Mouse (Mus musculus) ES-Bruce4 (cell line): Measurements from ENCODE around the gene Syvn1. TPM values are rescaled to one million over a fixed set of nuclear protein-coding genes. Genes with fewer than 3 reads are reported as not detected.
A peak's percentile ranks its signal among the peaks of the same experiment; 100 is the strongest.

Experiments
- H3K27ac ChIP-seq: 2 replicates; pipeline ENCODE4 v1.5.1; 2012; ENCODE audit warnings: low read length, inconsistent platforms; ENCODE audit not compliant: insufficient read depth
- H3K27me3 ChIP-seq: 2 replicates; pipeline ENCODE4 v1.6.1; 2012; ENCODE audit warnings: mild to moderate bottlenecking, low read length, inconsistent platforms; ENCODE audit not compliant: control insufficient read depth, poor library complexity, insufficient read depth, severe bottlenecking
- H3K36me3 ChIP-seq: 2 replicates; pipeline ENCODE4 v1.6.1; 2012; ENCODE audit warnings: inconsistent platforms, mild to moderate bottlenecking, low read length, moderate library complexity; ENCODE audit not compliant: control insufficient read depth, poor library complexity, insufficient read depth, severe bottlenecking
- H3K4me1 ChIP-seq: one replicate; pipeline ENCODE4 v1.8.1; 2011; ENCODE audit warnings: low read length; ENCODE audit not compliant: control insufficient read depth, insufficient read depth
- H3K4me3 ChIP-seq: 2 replicates; pipeline ENCODE4 v1.5.1; 2011; ENCODE audit warnings: low read depth, mild to moderate bottlenecking, low read length
- H3K9ac ChIP-seq: 2 replicates; pipeline ENCODE4 v1.6.1; 2012; ENCODE audit warnings: low read depth, mild to moderate bottlenecking, inconsistent platforms; ENCODE audit not compliant: poor library complexity, severe bottlenecking
- H3K9me3 ChIP-seq: replicated peaks from 2 replicates; pipeline ENCODE4 v1.6.1; 2012; ENCODE audit warnings: mild to moderate bottlenecking, low read length, inconsistent platforms; ENCODE audit not compliant: control insufficient read depth, poor library complexity, insufficient read depth, severe bottlenecking
- CTCF ChIP-seq: IDR thresholded peaks from one replicate; pipeline ENCODE4 v1.8.1; 2011; ENCODE audit warnings: low read depth, low read length
- EP300 ChIP-seq: IDR thresholded peaks from 2 replicates; pipeline ENCODE4 v1.6.1; 2011; ENCODE audit warnings: low read depth, low read length; ENCODE audit not compliant: insufficient read depth
- POLR2A ChIP-seq: IDR thresholded peaks from one replicate; pipeline ENCODE4 v1.8.1; 2011; ENCODE audit warnings: low read length; ENCODE audit not compliant: insufficient read depth
- polyA plus RNA-seq: library from polyadenylated mRNA; stranded (reverse); fragments of >200 nt; gene quantifications from 2 replicates; pipeline ENCODE4 v1.2.4, GENCODE M21; 2011; ENCODE audit warnings: low read depth; ENCODE audit not compliant: missing spikeins, insufficient read depth, insufficient read length

The Syvn1 gene
- polyA plus RNA-seq, 1 experiment: 18.6 TPM

DNA sequence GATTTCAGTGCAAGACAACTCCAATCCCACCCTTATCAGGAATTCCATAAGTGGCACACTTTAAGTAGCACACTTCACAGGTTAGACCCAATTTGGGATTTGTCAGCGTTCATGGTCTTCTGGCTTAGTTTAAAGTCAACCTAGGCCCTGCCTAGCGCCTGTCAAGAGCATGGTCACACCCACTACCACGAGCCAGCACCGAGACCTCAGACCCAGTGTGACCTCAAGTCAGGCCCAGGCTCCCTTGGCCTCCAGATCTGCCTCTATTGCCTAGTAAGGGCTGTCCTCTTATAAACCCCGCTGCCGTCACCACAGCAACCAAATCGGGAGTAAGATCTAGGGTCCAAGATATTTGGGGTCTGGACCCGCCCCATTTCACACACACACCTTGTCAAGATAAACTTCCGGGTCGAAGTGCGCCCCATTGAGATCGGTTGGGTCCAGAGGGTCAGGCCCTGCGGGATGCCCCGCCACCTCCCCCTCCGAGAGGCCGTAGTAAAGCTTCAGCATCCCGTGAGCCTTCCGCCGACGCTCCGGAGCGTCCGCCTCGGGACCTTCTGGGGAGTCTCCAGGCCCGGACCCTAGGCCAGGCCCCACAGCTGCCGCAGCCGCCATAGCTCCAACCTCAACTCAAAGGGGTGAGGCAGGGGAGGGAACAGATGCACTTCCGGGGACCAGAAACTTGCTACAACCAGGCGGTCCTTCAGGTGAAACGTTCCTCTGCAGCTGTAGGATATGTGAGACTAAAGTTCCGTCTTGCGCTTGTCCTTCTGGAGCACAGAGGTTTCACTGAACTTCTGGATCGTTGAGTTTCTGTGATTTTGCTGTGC is 30.4 kb downstream of the Syvn1 start, which contains the start of gene Vps51:
Gene Vps51 (minus strand): TSS at position 668 of the 830 bp plus-strand sequence.
- no peaks in the 10 kb centered on the region for H3K4me1 ChIP-seq
- TF ChIP-seq POLR2A (no peak), EP300 (peak; percentile 39; the same call in 1 of the 2 replicates)
- no peaks in the 10 kb centered on the region for H3K27me3 ChIP-seq
- no peak within 1 kb of the TSS for H3K27ac ChIP-seq
- peak within 1 kb of the TSS; percentile 71 for H3K9ac ChIP-seq
- H3K36me3 ChIP-seq: no peaks in the 10 kb centered on the region
- peak within 1 kb of the TSS; percentile 82 for H3K4me3 ChIP-seq
- no peaks in the 10 kb centered on the region for H3K9me3 ChIP-seq

DNA sequence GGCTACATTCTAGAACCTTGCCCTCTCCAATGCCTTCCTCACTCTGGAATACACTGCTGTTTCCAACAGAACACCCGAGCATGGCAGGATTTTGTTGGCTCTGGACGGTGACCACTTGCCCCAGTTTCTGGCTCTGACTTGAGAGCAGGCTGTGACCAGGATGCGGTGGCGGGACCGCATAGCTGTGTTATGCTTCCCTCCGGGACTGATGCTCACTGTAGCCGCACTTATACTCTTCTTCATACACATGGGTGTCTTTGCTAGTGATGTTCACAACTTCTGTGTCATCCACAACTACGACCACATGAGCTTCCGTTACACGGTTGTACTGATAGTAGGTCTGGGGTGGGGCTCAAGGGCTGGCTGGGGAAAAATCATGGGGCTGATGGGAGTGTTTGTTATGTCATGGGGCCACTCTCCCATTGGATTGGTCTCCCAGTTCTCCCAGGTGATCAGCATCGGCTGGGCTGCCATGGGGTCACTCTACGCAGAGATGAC is 33.7 kb downstream of the Syvn1 start, which contains the start of gene Tmem262:
Gene Tmem262 (plus strand): TSS at position 51 of the 498 bp plus-strand sequence.
- TF ChIP-seq POLR2A (no peak), CTCF (no peak), EP300 (no peak)
- Histone ChIP-seq H3K9me3 (no peaks in the 10 kb centered on the region), H3K36me3 (no peaks in the 10 kb centered on the region), H3K27ac (no peak within 1 kb of the TSS), H3K9ac (no peak within 1 kb of the TSS), H3K27me3 (no peaks in the 10 kb centered on the region), H3K4me3 (no peak within 1 kb of the TSS), H3K4me1 (peaks cover 2% of the 10 kb centered on the region)

DNA sequence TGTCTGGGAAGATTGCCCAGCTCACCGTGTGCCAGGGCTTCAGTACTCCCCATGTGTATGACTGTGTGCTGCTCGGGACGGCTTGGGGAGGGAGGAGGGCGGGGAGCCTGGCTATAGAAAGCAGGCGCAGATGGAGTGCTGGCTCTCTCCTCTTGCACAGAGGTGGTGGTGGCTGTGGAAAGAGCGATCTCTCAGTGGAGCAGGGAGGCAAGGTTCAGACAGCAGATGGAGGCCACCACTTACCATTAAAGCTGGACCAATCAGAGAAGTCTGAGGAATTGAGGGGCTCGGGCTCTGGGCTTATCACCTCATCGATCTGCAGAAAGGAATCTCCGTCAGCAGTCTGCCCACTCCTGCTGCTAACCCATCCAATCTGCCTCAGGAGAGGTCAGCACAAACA is 35.8 kb downstream of the Syvn1 start, which contains the start of gene Gm28374:
Gene Gm28374 (minus strand): TSS at position 101 of the 400 bp plus-strand sequence.
- peaks cover 11% of the 10 kb centered on the region for H3K36me3 ChIP-seq
- H3K4me3 ChIP-seq: no peak within 1 kb of the TSS
- no peaks in the 10 kb centered on the region for H3K27me3 ChIP-seq
- no peak within 1 kb of the TSS for H3K27ac ChIP-seq
- TF ChIP-seq POLR2A: no peak
- H3K9ac ChIP-seq: no peak within 1 kb of the TSS
- H3K9me3 ChIP-seq: no peaks in the 10 kb centered on the region
- H3K4me1 ChIP-seq: peaks cover 2% of the 10 kb centered on the region

DNA sequence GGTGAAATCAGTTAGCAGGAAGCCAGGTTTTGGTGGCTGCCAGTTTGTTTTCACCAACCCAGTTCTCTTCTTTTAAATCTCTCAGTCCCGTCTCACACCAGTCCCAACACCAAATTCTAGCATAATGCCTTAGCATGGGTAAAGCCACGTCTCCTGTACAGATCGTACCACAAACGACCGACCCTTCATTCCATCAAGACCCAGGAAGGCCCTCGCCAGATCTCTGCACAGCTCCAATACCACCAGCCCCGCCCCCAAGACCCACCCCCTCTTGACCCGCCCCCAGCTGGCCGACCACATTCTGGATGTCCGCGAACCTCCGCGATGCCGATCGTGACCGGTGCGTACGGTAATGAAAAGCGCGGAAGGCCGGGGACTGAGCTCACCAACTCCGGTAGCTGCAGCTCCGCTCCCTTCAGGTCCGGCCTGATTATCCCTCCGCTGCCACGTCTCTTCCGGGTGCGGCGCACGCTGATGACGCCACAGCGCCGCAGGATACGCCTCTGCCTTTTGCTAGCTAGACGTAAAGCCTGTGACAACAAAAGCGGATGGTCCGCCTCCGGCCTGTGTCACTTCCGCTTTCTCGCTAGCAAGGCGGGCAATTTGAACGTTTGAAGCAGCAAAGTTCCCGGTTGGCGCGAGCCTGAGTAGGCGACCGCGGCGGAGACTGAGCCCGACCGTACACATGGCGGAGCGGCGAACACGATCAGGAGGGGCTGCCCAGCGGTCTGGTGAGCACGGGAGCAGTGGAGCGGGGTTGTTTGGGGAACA is 38.3 kb downstream of the Syvn1 start, which contains the start of the genes Zfpl1 and Cdca5:
Gene Zfpl1 (minus strand): TSS at position 479 of the 771 bp plus-strand sequence.
Gene Cdca5 (plus strand): TSS at position 506 of the 771 bp plus-strand sequence.
- H3K36me3 ChIP-seq: peaks cover 23% of the 10 kb centered on the region
- H3K4me3 ChIP-seq: peak within 1 kb of the TSS; percentile 99
- H3K4me1 ChIP-seq: peaks cover 2% of the 10 kb centered on the region
- H3K27me3 ChIP-seq: no peaks in the 10 kb centered on the region
- no peaks in the 10 kb centered on the region for H3K9me3 ChIP-seq
- peak within 1 kb of the TSS; percentile 94 for H3K27ac ChIP-seq
- peak within 1 kb of the TSS; percentile 89 for H3K9ac ChIP-seq
- peak; percentile 46 for TF ChIP-seq POLR2A
- peak; percentile 82; the same call in 1 of the 2 replicates for TF ChIP-seq EP300
- TF ChIP-seq CTCF: no peak

DNA sequence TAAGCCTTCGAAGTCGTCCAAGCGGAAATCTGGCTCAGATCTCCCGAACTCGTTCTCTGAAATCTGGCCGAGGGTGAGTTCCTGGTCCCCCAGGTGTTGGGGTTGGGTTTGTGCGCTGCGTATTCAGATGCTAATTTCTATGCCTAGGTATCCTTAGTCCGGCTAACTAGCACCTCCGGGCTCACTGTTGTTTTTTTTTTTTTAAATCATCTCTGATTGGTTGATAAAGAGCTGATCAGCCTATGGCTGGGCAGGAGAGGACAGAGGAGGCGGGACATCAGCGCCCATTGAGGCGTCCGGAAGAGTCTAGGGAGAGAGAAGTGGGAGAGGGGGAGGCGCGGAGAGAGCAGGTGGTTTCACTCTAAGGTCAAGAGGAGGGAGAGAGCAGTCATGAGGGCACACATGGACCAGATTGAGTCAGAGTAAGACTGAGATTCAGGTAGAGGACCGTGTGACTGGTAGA is 39.1 kb downstream of the Syvn1 start:
- Histone ChIP-seq H3K9ac (peak overlapping the region; percentile 89), H3K4me1 (peaks cover 2% of the 10 kb centered on the region), H3K9me3 (no peaks in the 10 kb centered on the region), H3K4me3 (peak overlapping the region; percentile 99), H3K27ac (peak overlapping the region; percentile 94), H3K27me3 (no peaks in the 10 kb centered on the region), H3K36me3 (peaks cover 31% of the 10 kb centered on the region)
- TF ChIP-seq POLR2A (peak; percentile 43), CTCF (no peak), EP300 (peak; percentile 56)
